Mouse (Mus musculus) gastrocnemius, adult 8-10 months (tissue): ENCODE results near the gene Tbx20. TPM values are rescaled to one million over a fixed set of nuclear protein-coding genes. Genes with fewer than 3 reads are reported as not detected.

ENCODE experiments used
- DNase-seq, 2 experiments: peaks; one replicate each; pipeline ENCODE4 v3.0.0; 2022; ENCODE audit warnings: low spot score in 2 of 2
- total RNA-seq, 4 experiments: library from RNA; stranded (reverse); gene quantifications; 2 replicates each; pipeline ENCODE4 v1.2.4; 2022

Gene Tbx20
- not detected for total RNA-seq

GRCm38 (mm10) chr9:24774160-24774969 lies at the start of gene Tbx20:
Gene Tbx20, minus strand, starts transcription at chr9:24774303.
- DNase-seq = no peak

- DNase-seq = no peak
Observed at GRCm38 (mm10) chr9:24818511-24818910, 44.4 kb upstream of the Tbx20 start.

GRCm38 (mm10) chr9:24812461-24812860 lies 38.4 kb upstream of the Tbx20 start:
- DNase-seq = no peak

DNA sequence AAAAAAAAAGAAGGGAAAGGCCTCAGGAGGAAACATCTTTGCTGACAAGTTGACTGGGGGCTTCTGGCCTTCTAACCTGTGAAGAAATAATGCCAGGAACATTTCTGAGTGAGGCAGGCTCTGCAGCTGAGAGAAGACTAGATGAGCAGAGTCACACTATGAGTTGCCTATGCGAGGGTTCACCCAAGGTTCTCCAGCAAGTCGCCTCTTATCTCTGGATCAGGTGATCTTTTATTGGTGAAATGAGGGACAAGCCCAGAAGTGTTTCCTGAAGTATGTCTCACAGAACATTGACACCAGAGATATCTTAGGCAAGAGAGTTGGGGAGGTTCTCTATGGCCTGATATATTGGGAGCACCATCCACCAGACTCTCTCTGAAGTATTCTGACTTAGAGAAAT lies 18.0 kb upstream of the Tbx20 start:
- DNase-seq = no peak

GRCm38 (mm10) chr9:24789396-24789795 lies 15.3 kb upstream of the Tbx20 start:
- no peak for DNase-seq

GRCm38 (mm10) chr9:24782338-24782737 lies 8.2 kb upstream of the Tbx20 start:
- DNase-seq = no peak

GRCm38 (mm10) chr9:24780929-24781441 lies 6.9 kb upstream of the Tbx20 start:
- DNase-seq = no peak

DNA sequence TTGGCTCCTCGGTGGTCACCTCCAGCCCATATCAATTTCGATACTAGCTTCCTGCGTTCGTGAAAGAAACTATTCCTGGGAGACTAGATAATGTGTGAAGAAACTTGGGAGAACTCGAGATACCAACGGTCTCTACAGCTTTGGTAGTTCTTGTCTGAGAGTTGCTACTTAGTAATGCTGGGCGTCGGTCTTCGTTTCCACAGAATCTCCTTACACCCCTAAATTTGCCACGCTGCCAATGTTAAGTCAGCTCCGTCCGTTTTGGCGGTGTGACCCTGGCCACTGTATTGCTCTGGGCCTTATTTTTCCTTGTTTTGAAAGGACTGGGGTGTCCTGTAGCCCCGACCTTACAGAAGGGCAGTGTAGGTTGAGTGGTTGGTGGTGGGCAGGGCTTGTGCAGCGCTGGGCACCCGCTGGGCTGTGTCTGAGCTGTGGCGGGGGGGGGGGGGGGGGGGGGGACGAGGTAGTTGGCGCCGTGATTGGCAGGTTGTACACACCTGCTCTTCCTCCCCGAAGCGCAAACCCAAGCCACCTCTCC lies 6.4 kb upstream of the Tbx20 start:
- no peak for DNase-seq

DNA sequence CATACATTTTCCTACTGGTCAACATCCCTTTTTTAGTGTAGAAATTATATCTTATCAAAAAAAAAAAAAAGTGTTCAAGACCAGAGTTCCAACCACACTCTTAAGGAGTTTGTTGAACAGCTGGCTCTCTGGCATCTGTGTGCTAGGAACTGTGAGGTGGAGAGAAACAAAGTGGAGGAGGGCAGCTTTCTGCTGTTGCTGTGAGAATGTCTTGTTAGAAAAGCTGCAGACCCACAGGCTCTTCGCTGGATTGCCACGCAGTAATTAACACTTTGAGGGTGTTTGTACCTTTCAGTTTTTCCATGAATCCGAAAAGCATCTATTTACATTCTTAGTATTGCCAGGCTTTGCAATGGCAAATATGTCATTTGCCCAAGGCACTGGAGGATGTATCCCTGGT lies 5.9 kb upstream of the Tbx20 start:
- DNase-seq = no peak

- DNase-seq = no peak
Observed at GRCm38 (mm10) chr9:24778571-24778970, 4.5 kb upstream of the Tbx20 start.

GRCm38 (mm10) chr9:24777961-24778360 lies 3.9 kb upstream of the Tbx20 start:
- no peak for DNase-seq

GRCm38 (mm10) chr9:24777176-24777895 lies 3.2 kb upstream of the Tbx20 start:
- DNase-seq = no peak

GRCm38 (mm10) chr9:24776487-24776886 lies 2.4 kb upstream of the Tbx20 start:
- DNase-seq = no peak

- no peak for DNase-seq
Observed at GRCm38 (mm10) chr9:24775567-24775966, 1.5 kb upstream of the Tbx20 start.

GRCm38 (mm10) chr9:24775001-24775400 lies 898 bp upstream of the Tbx20 start:
- DNase-seq = no peak

GRCm38 (mm10) chr9:24773669-24774068 lies 434 bp downstream of the Tbx20 start:
- DNase-seq = no peak

DNA sequence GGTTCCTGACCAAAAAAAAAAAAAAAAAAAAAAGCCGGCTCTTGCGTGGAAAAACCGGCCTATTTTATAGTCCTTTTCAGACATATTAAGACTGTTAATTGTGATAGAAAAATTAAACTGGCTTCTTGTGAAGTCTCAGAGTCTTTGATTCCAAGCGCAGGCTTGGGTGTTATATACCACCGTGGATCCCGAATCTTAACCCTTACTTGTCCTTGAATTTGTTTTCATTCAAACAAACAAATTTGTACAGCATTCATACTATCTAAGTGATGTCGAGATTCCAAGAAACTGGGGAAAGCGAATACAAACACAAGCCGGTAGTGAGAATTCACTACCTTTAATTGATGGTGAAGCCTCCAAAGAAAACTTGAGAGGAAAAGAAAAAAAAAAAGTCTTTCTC lies 932 bp downstream of the Tbx20 start:
- no peak for DNase-seq

- DNase-seq = no peak
Observed at GRCm38 (mm10) chr9:24772431-24773120, 1.5 kb downstream of the Tbx20 start.

GRCm38 (mm10) chr9:24771713-24772112 lies 2.4 kb downstream of the Tbx20 start:
- no peak for DNase-seq

DNA sequence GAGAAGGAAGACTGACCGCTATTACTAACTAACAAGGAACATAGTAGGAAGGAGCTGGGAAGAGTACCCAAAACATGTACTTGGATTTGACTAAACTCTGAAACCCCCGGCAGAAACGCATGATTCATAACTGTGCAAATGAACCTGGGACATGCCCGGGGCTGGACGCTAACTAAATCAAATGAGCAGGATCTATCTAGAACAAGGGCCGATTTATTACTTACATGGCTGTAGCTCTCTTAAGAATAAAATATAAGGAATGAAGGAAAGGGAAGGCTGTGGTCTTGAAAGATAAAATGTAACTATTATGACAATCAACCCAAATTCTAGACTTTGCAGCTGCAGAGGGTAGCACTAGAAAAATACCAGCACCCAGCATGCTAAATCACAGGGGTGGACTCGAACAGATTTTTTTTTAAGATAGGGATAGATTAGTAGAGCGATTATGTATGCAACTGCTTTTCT lies 3.1 kb downstream of the Tbx20 start:
- DNase-seq = no peak

DNA sequence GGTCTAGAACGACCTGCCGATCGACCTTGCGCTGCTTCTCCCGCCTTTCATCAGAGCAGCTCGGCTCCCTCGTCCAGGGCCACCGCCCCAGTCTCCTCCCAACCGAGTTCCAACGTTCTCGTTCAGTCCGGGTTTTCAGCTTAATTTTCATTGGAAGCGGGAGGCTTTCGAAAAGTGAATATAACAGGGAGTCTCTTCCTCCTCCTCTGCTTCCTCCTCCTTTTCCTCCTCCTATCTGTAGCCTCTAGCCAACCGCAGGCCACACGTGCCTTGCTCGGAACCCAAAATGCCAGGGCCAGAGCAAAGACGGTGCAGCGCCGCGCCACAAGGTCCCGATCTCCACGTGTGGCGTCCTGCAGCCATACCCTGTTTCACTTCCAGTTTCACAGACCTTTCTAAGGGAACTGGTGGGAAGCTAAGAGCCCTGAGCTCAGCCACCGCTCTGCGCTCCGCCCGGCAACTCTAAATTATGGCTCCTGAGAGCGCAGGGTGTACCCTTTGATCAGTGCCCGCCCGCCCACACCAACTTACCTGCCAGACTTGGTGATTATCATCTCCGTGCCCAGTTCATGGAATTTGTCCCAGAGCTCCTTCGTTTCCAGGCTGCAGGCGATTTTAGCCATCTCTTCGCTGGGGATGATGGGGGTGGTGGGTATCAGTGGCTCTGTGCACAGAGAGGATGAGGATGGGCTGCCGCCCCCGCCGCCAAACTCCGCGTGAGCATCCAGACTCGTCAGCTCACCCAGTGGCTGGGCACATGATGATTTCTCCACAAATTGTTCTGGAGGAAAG lies 3.8 kb downstream of the Tbx20 start:
- no peak for DNase-seq
